ENCODE assay signal across 15 mouse cellular contexts in the genomic region with DNA sequence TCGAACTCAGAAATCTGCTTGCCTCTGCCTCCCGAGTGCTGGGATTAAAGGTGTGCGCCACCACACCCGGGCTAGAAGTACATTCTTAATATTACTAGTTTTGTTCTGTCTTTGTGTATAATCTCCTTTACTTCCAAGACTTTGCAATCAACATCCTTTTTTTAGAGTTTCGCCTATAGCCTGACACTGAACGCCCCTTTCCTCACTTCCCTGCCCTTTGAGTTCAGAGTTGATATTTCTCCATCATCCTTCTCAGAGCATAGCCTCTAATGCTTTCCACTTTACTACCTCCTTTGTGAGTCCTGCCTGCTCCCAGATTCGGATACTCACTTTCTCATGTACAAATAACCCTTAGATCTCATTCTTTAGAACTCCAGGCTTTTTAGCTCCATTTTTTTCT.
"Had no signal": no experiment of that assay in that cellular context is flagged by ENCODE, and none has a peak within 500 bp of the region (broad histone marks: within the 10 kb centered on the region; RNA-seq: fewer than 3 reads in every experiment).

No protein-coding gene starts in this region.

- H3K27ac ChIP-seq: neural tube, embryonic 15.5 days; stomach, embryonic 15.5 days; stomach, postnatal 0 days had no signal

- H3K9me3 ChIP-seq: neural tube, embryonic 15.5 days; stomach, embryonic 15.5 days had no signal

- H3K4me3 ChIP-seq: neural tube, embryonic 15.5 days; stomach, embryonic 15.5 days had no signal

- H3K27me3 ChIP-seq: neural tube, embryonic 15.5 days; stomach, embryonic 15.5 days had no signal

- H3K4me2 ChIP-seq: neural tube, embryonic 15.5 days; stomach, embryonic 15.5 days had no signal

- DNase-seq: retina, postnatal 1 day; right cerebral cortex, adult 18-20 months; right cerebral cortex, postnatal 14 days; right cerebral cortex, postnatal 25 days; right cerebral cortex, postnatal 4 days; spleen, adult 18-20 months; thymus, adult 18-20 months; thymus, adult 2 months; thymus, postnatal 14 days; thymus, postnatal 25 days; thymus, postnatal 36 days; thymus, postnatal 4 days had no signal

- H3K9ac ChIP-seq: neural tube, embryonic 15.5 days; stomach, embryonic 15.5 days had no signal
